Mouse (Mus musculus) neural tube, embryonic 10.5 days (tissue): Measurements from ENCODE around the gene Synrg.

ENCODE experiments used
- DNase-seq: peaks from one replicate; pipeline ENCODE4 v3.0.0-alpha.2; 2017; ENCODE audit warnings: low spot score; ENCODE audit errors: extremely low spot score

Gene Synrg

DNA sequence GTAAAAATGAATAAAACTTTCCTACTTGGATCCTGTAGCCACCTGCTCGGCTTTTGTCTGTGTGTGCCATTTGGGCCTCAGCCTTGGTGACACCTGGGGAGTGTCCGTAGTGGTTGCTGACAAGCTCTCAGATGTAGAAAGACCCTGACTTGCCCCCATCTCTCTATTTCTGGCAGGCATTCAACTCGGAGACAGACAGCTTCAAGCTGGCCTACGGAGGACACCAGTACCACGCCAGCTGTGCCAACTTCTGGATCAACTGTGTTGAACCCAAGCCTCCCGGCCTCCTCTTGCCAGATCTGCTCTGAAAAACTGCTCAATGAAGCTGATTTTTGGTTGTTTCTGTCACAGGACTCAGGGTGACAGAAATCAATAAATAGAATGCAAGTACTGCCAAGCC is 76.4 kb downstream of the Synrg start:
- DNase-seq, result no peak

DNA sequence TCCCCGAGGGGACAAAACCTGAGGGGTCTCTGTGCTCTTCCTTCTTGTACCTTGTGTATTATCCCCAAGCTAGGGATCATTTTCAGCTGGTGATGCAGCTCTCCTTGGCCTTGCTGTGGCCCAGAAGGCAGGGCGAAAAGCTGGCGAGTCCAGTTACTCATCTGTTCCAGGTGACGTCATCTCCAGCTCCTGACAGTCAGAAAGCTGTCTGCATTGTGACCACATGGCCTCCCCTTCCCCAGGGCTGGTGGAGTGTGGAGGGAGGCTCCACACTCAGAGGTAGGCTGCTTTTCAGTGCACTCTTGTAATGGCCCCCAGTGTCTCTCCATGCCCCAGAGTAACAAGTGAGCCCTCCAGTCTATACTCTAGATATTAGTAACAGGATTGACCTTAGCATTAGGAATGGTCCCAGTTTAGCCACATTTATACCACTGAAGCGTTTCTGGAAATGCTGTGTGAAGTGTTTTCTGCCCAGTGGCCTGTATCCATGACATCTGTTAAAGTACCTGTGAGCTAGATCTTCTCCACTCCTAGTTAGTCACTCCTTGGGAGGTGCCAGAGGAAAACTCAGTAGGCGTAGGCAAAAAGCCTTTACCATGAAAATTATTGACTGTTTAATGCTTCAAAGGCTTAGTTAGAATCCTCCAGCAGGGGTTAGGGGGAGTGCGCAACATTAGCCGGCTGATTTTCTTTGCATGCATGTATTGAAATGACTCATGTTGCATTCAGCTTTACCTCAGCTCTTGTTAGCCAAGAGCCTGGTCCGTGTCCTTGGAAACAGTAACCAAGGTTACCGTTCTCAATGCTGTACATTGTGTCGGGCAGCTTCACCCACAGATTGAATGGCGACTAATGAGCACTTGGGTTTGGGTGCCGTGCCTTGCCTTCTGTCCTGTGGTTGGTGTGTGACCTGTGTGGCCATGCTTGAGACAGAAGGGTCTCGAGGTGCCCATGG is 78.9 kb downstream of the Synrg start:
- peak; percentile 78 for DNase-seq

DNA sequence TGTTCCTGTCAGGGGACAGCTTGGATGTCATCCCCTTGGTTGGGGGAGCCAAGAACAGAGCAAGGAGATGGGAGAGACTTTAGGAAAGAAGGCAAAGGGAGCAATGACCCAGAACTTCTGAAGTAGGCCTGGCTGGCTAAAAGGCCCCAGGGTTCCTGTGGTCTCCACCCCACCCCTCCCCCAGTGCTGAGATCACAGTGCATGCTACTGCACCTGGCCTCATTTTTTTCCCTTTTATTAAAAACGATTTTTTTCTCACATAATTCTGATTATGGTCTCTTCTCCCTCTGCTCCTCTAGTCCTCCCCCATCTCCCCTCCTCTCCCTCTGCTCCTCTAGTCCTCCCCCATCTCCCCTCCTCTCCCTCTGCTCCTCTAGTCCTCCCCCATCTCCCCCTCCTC is 80.8 kb downstream of the Synrg start:
- DNase-seq, result no peak

DNA sequence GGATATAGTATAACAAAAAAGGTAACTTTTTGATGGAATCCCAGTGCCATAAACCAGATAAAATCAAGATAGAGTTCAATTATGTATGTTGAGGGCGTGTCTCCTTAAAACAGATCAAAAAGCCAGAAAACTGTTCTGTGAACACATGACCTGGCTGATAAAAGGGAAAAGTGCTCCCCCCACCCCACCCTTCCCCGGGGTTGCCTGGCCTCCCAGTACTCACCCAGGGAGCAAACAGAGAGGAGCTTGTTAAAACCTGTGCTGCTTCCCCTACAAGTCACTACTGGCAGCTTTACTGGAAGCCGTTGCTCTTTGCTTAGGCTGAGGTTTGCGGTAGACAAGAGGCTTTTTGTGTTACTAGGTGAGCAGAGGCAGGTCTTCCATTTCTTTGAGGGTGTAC is 83.0 kb downstream of the Synrg start:
- DNase-seq, result no peak

DNA sequence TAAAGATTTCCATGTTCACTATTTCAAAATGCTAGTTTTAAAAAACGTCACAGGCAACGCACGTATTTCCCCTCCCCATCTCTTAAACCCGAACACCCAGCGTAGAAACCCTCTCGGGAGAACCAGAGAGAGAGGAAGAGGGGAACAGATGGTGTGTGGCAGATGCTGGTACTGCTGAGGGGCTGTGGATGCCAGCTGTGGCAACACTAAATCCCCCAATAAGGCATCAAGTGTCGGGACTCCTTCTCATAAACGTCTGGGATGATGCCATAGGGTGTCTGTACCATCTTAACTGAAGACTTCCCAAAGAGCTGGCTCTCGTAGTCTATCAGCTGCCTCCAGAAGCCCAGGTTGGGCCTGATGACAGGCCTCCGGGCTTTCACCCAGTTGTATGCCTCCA is 84.2 kb downstream of the Synrg start:
- no peak for DNase-seq

DNA sequence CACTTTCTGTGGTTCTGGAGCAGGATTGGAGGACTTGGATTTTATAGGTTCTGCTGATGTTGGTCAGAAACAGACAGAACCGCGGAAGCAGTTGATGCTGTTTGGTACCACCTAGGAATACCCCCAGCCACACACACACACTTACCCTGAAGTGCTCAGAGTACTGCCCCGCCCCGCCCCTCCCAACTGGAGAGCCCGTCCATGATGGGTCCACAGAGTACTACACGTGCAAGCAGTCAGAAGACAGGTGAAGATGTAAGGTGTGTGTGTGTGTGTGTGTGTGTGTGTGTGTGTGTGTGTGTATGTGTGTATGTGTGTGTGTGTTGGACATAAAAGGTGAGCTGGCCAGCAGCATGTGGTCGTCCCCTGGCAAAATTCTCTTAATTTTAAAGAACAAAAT is 88.8 kb downstream of the Synrg start:
- no peak for DNase-seq

DNA sequence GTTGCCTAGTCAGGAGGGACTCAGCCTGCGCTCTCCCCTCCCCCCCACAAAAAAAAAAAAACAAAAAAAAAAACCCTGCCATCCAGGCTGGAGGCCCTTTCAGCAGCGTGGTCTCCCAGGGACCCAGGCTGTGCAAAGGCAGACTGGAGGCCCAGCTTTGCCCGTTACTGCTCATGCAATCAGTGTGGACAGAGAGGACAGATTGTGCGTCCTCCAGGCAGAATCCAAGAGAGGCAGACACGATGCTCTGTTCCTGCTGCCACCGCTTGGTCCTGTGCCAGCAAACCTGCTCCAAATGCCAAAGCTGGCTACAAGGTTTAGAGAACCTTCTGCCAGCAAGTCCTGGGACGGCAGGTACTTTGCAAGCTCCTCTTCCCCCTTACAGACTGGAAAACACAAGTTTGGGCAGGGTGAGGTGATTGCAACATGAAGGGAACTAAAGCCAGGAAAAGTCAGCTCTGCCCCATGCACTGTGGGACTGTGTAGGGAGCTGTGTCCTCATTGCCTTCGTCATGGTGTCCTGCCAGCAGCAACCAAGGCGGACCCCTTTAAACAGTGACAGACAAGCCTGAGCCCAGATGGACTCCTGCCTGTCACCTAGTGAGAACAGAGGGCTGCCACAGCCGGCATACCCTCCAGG is 89.4 kb downstream of the Synrg start:
- DNase-seq, result no peak

DNA sequence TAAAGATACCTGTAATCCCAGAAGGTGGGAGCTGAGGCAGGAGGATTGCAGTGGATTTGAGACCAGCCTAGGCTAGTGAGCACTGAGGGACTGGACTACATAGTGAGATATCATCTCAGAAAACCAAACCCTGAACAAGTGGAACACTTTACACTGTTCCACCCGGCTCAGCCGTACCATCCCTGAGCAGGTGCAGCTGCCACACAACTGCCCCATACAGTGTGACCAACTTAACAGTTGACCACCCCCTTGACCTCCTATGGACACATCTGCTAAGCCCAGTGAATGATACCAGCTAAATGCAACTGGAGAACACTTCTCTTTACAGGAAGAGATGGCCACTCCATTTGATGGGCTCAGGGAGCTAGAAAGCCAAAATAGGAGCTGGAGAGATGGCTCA is 93.2 kb downstream of the Synrg start:
- no peak for DNase-seq

DNA sequence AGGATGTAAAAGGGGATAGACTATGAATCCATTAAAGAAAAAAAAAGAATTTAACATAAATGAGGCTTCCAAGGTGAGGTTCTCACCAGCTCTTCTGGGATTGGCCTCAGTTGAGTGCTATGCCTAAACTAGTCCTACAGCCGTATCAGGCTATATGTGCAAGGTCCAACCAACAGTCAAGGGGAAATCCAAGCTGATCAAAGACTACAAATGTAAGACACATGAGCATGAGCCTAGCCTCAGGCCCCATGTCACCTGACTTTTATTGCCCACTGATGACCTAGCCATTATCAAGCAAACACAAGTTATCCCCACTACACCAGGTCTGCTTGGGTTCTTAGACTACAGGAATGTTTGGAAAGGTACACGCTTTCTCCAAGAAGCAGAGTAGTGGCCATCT is 95.6 kb downstream of the Synrg start:
- DNase-seq, result no peak

DNA sequence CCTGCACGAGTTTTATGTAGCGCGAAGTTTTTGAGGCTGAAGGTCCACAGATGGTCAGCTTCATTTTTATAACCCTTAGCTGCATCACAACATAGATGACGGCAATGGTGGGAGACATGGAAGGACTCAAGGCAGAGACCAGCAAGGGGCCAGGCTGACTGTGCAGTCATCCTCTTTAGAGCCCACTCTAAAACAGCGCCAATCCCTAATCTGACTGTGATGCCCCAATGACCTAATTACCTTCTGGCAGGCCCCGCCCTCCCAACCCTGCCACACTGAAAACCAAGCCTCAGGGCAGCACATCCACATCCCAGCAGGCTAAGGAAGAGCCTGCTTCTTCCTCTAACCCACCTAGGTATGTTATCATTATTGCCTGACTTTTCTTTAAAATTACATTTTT is 96.4 kb downstream of the Synrg start:
- DNase-seq, result no peak

DNA sequence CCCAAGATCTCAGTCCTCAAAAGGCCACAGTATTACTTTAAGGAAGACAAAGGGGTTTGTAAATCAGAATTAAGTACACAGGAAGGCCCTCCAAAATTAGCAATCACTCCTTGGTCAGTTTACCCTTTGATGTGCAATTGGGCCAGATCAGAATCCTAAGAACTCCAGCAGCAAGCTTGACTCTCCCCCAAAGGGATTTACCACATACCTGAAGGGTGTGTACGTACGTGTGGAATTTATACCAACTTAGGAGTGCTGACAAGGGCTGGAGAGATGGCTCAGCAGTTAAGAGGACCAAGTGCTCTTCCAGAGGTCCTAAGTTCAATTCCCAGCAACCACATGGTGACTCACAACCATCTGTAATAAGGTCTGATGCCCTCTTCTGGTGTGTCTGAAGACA is 97.7 kb downstream of the Synrg start:
- DNase-seq, result no peak

DNA sequence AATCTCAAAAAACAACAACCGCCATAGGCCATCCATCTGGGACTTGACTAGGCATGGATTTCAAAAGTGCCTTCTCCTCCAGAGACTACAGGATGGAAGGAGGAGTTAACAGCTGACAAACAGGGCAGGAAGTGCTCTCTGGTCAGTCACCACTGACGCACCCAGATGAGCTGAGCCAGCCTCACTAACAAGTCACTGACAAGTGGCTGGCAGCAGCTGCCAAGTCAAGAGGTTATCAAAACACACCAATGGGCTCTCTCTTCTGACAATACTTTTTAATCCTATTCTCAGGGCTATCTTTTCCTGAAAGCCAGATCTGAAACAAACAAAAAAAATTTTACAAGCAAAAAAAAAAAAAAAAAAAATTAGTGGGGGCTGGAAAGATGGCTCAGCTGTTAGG is 98.6 kb downstream of the Synrg start:
- no peak for DNase-seq

DNA sequence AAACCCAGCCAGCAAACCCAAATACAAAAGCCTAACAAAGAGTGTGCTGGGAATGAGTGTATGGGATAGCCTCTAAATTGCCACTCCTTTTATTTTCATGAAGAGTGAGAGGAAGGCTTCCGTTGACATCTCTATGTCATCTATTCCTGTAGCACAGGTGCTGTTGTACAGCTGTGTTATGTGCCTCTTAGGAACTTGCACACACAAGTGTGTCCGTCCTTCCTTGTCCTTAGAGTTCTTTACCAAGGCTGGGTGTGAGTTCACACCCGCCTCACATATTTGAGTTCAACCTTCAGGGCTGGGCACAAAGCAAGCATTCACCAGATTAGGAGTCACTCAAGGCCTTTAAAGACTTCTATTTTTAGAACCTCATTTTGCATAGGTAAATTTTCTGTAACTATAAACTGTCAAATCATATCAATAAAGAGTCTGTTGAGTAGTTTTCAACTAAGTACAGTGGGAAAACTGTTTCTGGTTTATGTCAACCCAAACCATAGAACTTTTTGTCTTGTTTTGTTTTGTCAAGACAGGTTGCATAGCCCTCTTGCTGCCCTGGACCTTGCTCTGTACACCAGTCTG is 99.5 kb downstream of the Synrg start:
- no peak for DNase-seq

DNA sequence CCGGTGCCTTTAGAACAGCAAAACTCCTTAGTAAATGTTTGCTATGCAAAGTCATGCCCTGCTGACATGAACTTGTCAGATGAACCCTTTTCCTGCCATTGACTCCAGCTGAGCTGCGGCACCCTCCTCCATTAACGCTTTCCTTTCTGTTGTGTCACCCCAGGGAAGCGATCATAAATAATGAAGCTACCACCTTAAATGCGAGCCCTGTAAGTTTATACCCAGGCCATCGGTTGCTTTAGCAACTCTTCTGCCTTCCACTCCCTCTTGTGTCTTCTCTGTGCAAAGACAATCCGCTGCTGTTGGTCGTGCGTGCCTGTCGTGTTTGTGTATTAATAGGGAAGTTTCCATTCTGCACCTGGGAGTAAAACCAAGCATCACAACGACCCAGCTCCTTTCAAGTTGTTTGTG is 101.8 kb downstream of the Synrg start:
- DNase-seq, result peak; percentile 30

DNA sequence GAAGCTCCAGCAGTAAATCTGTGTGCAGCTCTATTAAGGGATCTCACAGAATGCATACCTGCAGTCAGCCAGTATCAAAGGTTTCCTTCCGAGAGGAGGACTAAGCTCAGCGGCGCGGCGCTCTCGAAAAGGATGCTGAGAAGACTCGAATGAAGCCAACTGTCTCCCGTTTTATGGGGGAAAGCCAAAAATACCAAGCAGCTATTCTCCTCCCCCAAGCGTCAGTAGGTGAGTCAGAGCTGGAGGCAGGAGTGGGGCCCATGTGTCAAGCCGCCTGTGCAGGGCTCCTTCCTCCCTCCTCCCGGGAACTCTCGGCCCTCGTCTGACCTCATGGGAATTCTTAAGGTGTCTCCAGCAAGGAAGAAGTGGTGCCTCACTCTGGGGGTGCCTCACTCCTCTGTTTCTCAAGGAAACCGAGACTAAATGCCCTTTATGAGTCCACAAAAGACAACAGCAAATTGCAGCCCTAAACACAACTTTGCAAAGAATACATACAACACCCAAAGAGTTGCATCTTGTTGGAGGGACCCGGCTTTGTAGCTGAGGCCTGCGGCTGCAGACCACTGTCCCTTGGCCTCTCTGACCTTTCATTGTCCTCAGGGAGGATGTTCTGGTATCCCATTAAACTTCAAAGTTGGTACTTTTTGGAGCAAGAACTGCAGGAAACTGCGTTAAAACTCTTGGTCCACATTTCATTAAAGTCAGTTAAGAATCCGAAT is 102.9 kb downstream of the Synrg start:
- DNase-seq, result peak; percentile 40

DNA sequence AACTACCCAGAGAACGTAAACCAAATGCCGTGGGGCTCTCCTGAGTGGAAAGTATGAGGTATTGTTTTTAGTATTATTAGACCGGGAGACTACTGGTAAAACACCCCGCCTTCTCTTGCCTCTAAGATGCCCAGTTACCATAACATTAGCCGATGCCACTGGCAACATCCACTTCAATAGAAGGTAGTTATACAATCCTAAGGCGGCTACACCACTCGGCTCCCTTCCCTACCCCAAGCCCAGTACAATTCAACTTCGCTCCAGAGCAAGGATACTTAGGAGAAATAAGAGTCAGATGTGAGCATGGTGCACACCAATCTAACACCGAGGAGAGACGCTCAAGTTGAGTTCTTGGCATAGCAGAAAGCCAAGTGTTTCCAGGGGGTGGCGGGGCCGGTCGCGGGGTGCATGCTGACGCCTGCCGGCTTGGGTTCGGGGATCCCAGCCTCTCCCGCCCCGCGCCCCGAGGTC is 103.5 kb downstream of the Synrg start:
- no peak for DNase-seq

DNA sequence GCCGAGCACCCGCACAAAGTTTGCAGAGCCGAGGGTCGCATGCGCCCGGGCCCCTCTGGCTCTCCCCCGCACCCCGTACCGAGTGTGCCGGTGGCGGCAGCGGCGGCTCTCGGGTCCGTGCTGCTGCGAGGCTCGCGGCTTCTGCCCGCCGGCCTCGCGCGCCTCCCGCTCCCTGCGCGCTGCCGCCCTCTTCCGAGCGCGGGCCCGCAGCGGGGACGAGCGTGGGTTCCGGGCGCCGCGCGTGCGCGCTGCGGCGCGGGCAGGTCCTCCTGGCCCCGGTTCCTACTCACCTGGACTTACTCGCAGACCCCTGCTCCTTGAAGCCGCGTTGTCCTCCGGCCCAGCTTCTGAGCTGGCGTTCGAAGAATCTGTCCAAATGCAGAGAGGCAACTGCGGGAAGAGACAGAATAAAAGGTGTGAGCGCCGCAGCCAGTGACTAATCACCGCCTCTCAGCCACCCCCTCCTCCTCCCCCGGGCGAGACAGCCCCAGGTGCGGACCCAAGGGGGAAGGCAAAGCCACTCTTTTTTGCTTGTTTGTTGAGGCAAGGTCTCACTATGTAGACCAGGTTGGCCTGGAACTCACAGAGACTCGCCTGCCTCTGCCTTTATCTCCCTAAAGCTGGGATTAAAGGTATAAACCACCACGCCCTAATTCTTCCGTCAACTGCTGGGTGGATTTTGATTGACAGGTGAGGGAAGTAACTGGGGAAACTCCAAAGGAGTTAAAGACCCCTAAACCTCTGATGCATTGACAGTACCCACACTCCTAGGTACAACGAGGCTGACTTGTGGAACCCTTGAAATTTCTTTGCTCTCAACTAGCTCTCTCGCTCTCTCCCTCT is 104.2 kb downstream of the Synrg start:
- DNase-seq, result peak; percentile 72

DNA sequence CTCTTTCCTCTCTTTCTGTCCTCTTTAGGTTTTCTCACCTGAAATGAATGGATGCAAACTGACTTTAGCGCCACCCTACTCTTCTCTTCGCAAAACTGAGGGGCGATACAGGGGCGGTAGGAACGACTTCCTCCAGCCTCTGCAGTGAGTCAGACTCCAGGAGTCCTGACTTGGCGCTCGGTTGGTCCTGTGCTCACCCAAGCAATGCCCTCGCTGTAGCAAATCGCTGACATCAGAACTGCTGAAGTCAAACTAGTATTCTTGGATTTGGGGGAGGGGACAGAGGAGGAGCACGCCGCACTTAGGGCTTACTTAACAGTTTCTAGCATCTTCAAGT is 104.8 kb downstream of the Synrg start, which contains the start of gene Dusp14:
Gene Dusp14, minus strand, starts transcription at position 228 of the 337 bp plus-strand sequence.
- no peak for DNase-seq

DNA sequence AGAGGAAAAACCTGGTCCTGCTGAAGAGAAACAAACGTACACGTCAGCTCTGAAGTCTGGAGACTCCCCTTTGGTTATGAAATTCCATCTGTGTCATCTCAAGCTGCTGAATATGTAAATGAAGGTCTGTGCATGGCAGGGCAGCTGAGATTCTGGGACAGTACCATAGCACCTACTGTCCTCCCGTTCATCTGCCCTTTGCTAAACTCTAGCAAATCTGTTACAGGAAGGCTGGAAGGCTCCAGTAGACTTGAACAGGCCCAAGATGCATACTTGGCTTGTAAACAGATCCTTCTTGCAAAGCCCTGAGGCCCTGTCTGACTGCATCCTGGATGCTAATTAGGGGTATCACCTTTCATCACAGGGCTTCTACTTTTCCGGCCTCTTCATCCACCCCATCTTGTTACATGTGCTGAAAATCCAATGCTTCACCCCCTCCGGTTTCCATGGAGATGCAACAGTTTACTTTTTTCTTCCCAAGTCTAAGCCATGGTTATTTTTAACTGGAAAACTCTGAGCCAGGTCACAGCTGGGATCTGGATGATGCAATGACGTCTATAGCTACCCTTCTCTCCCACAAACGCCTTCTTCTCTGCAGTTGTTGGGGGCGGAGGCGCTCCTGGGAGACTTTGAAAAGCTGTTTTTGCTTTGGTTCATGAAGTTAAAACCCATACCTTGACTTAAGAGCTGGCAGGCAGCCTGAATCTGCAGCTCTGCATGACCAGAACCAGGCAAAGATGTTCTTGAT is 108.8 kb downstream of the Synrg start:
- DNase-seq, result no peak
